Mouse (Mus musculus) frontal cortex, postnatal 25 days (tissue): Measurements from ENCODE around the gene She.
"Not testable (repeated sequence)": the region's sequence is repeated elsewhere in the genome, so short reads cannot be mapped to it uniquely, and the experiment has no call there.

Experiments
- DNase-seq, 2 experiments: peaks; one replicate each; pipeline ENCODE4 v3.0.0; 2022; ENCODE audit warnings: low spot score in 2 of 2

The She gene

GRCm38 (mm10) chr3:89830815-89831591, at the start of gene She:
Gene She, plus strand, starts transcription at chr3:89831370.
- DNase-seq = no peak

- DNase-seq = no peak
Observed at GRCm38 (mm10) chr3:89781640-89782039, 49.5 kb upstream of the She start.

GRCm38 (mm10) chr3:89784991-89785753, 46.0 kb upstream of the She start:
- peak; percentile 33 to 55 for DNase-seq

GRCm38 (mm10) chr3:89786275-89786674, 44.9 kb upstream of the She start:
- DNase-seq = no peak

- DNase-seq = no peak
Observed at GRCm38 (mm10) chr3:89788680-89789352, 42.4 kb upstream of the She start.

- no peak for DNase-seq
Observed at GRCm38 (mm10) chr3:89794616-89795015, 36.6 kb upstream of the She start.

GRCm38 (mm10) chr3:89795746-89796145, 35.4 kb upstream of the She start:
- DNase-seq = no peak

- no peak for DNase-seq
Observed at GRCm38 (mm10) chr3:89796358-89796757, 34.8 kb upstream of the She start.

- DNase-seq = no peak
Observed at GRCm38 (mm10) chr3:89798518-89798917, 32.7 kb upstream of the She start.

GRCm38 (mm10) chr3:89799476-89799875, 31.7 kb upstream of the She start:
- no peak for DNase-seq

- not testable (repeated sequence) for DNase-seq
Observed at GRCm38 (mm10) chr3:89800078-89800477, 31.1 kb upstream of the She start.

- no peak for DNase-seq
Observed at GRCm38 (mm10) chr3:89800774-89801506, 30.2 kb upstream of the She start.

GRCm38 (mm10) chr3:89801507-89801847, 29.7 kb upstream of the She start:
- no peak for DNase-seq

- DNase-seq = no peak
Observed at GRCm38 (mm10) chr3:89802876-89803275, 28.3 kb upstream of the She start.

GRCm38 (mm10) chr3:89805179-89805578, 26.0 kb upstream of the She start:
- DNase-seq = no peak

- DNase-seq = no peak
Observed at GRCm38 (mm10) chr3:89806751-89807150, 24.4 kb upstream of the She start.

GRCm38 (mm10) chr3:89807171-89807570, 24.0 kb upstream of the She start:
- DNase-seq = no peak

GRCm38 (mm10) chr3:89807881-89808280, 23.3 kb upstream of the She start:
- no peak for DNase-seq

GRCm38 (mm10) chr3:89808638-89809037, 22.5 kb upstream of the She start:
- no peak for DNase-seq

GRCm38 (mm10) chr3:89810841-89811240, 20.3 kb upstream of the She start:
- no peak for DNase-seq

- no peak for DNase-seq
Observed at GRCm38 (mm10) chr3:89812166-89812565, 19.0 kb upstream of the She start.

- DNase-seq = no peak
Observed at GRCm38 (mm10) chr3:89814051-89814450, 17.1 kb upstream of the She start.
